Mouse (Mus musculus): ENCODE measurements around the gene Ttll6.

Gene Ttll6

DNA sequence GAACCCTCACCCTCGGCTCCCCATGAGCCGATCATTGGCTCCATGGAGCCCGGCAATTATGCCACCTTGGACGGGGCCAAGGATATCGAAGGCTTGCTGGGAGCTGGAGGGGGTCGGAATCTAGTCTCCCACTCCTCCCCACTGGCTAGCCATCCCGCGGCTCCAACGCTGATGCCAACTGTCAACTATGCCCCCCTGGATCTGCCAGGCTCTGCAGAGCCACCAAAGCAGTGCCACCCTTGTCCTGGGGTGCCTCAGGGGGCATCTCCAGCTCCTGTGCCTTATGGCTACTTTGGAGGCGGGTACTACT, 60.8 kb downstream of the Ttll6 start:
- DNase-seq (ENCODE audit: inconsistent age in 2 of 2, low spot score in 1 of 2): no peak

DNA sequence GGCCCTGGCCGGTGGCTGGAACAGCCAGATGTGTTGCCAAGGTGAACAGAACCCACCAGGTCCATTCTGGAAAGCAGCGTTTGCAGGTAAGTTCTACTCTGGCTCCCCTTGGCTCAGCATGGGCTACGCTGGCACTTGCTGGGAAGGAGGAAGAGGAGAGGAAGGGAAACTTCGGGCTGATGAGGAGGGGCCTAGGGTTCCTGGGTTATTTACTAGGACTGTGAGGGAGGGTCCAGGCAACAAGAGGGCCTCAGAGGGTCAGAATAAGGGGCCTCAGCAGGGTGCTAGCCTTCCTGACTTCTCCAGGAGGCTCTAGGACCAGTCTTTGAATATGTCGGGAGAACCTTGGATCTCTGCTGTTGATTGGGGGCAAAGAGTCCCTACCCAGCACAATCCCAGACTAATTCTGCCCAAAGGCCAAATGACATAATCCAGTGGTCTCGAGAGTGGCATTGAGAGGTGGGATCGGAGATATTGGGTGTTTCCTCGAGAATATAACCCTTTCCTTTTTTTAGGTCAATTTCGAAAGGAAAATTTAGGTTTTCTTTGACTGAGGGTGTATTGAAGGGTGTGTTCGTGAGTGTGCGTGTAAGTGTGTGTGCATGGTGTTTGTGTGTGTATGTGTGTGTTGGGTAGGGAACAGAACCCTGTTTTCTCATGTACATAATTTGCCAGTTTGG, 61.5 kb downstream of the Ttll6 start:
- DNase-seq (ENCODE audit: inconsistent age in 2 of 2, low spot score in 1 of 2): no peak

DNA sequence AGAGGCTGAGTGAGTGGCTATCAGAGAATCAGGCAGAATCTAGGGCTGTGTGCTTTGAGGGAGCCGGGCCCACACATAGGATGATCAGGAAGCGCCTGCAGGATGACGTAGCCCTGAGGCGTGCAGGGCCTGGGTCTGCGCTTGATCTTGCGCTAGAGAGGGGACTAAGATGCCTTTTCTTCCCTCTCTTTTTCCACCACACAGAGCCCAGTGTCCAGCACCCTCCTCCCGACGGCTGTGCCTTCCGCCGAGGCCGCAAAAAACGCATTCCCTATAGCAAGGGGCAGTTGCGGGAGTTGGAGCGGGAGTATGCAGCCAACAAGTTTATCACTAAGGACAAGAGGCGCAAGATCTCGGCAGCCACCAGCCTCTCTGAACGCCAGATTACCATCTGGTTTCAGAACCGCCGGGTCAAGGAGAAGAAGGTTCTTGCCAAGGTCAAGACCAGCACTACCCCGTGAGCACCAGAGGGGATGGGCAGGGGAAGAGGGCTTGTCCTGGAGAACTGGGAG, 62.2 kb downstream of the Ttll6 start:
- no peak for DNase-seq (ENCODE audit: inconsistent age in 2 of 2, low spot score in 1 of 2)

DNA sequence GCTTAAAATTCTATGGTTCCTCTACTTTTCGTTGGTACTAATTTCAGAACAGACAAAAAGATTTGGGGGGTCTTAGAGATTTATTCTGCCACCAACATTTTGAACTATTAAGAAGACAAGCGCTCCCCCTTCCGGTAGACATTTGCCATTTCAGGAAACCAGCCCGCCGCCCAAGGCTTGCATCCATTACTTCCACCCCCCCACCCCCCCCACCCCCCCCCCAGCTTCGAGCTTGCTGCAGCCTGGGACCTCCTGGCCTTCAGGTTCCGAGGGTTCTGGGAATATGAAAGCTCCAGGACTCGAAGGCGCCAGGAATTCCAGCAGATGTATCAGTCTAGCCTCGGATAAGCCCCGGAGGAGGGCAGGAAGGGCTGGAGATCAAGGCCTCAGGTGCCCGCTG, 65.1 kb downstream of the Ttll6 start:
- DNase-seq (ENCODE audit: inconsistent age in 2 of 2, low spot score in 1 of 2): peak in 1 of 2 experiments; percentile 72

DNA sequence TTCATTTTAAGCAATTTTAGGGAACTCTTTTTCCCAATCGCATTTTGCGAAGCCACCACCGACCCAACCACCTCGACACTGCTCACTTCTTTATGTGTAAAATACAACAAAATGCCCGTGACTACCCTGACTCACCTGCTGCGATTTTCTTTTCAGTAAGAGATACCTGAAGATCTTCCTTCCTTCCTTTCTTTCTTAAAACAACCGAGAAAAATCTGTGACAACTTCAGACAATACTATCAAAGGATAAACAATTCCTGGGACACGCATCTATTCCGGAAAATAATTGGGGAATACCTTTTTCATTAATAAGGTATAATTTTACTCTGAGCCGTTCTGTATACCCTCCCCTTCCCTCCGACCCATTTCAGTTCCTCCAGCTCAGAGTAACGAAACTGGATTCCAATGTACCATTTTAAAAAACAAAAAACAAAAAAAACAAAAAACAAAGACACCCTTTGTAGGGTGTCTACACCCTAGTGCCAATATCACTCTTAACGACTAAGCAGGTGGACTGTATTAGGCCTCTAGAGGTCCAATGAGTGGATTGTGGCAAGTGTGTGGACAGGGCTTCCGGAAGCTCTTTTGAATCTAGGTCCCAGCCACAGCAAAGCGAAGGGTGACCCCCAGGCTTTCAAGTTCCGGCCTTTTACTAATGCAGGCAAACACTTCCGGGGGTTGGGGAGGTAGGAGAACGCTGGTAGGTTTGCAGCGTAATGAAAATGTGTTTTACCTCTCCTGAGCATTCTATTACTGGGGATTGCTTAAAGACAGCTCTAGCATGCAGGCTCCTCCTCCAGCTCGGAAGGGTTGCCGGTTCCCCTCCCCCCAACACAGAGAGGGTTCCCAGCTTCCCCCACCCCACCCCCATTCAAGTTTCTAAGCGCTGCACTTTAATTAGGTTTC, 65.8 kb downstream of the Ttll6 start:
- no peak for DNase-seq (ENCODE audit: inconsistent age in 2 of 2, low spot score in 1 of 2)

DNA sequence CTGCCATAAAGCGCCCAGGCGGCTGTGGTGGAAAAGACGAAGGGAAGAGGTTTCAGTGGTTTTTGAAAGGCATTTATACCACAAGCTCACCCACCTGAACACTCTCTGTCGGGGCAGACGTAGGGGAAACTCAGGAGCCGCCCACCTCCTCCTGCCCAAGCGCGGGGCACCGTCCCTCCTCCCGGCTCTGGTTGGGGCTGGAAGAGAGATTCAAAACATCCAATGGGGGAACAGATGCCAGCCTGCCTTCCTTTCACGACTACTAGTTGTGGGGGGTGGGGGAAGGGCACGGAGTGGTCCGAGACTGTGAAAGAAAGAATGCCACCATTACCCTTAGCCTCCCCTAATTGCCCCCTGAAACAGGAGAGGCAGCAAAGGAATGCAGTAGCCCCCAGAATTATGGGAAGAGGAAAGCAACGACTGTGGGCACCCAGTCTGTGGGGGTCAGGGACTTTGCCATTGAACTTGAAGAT, 66.6 kb downstream of the Ttll6 start:
- no peak for DNase-seq (ENCODE audit: inconsistent age in 2 of 2, low spot score in 1 of 2)

DNA sequence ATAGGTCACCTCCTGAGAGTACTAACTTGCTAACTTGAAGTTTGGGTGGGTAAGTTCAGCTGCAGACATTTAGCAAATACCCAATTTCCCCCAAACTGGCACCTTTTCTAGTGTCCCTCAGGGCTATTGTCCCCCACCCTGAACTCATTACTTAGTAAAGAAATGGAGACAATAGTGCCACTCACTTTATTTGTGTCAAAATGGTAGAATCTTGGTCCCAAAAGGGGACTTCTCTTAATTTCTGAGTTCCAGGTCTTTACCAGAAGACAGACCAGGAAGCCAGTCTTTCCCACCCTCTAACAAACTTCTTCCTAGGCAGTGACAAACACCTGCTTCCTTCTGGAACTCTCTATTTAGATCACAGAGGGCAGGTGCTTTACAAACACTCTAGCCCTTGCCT, 68.2 kb downstream of the Ttll6 start:
- DNase-seq (ENCODE audit: inconsistent age in 2 of 2, low spot score in 1 of 2): no peak

DNA sequence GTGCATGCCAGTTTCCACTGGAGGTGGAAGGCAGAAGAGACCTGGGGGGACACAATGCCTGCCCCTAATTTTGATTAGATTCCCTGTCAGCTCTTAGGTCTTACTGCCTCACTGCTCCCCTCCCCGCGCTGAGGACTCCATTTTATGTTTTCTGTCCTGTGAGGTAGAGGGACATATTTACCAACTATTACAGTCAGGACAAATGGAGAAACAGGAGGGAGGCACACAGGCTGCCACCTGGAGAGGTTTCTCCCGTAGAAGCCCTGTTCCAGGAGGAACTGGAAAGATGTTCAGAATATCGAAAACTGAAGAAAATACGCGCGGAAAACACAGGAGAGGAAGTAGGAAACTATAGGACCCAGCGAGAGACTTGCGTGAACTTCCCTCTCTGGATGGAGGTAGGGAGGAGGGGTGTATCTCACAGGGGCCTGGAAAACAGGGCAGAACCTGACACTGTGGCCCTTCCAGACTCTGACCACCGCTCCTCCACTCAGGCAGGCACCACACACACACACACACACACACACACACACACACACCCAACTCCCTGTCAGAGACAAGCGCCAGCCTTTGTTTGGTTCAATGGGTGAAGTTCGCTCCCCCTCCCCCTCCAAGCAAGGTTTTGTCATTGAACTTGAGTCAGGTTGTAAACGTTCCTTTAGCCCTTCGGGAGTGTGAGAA, 69.0 kb downstream of the Ttll6 start:
- DNase-seq (ENCODE audit: inconsistent age in 2 of 2, low spot score in 1 of 2): peak in 1 of 2 experiments; percentile 34

DNA sequence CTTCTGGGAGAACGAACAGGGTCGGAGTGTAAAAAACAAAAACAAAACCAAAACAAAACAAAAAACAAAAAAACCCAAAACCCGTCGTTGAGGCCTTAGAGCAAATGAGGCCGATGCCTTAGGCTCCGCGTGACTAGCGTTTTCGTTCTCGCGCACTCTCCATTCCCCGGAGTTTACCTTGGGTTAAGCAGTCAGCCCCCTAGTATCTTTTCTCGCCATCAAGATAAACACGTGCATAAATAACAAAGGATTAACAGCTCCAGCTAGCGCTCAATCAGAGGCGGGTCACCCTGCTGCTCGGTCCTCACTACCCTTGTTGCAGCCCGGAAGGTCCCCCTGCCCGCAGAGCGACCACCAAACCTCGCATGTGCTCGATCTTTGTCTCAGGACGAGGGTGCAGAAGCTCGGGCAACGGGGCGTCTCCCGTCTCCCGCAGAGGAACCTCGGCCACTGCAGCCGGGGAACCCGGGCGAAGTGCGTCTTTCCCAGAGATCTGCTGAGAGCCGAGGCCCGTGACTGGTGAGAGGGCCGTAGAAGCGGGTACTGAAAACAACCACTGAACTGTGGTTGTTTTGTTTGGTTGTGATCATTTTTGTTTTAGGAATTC, 69.7 kb downstream of the Ttll6 start:
- peak in 1 of 2 experiments; percentile 55 for DNase-seq (ENCODE audit: inconsistent age in 2 of 2, low spot score in 1 of 2)

DNA sequence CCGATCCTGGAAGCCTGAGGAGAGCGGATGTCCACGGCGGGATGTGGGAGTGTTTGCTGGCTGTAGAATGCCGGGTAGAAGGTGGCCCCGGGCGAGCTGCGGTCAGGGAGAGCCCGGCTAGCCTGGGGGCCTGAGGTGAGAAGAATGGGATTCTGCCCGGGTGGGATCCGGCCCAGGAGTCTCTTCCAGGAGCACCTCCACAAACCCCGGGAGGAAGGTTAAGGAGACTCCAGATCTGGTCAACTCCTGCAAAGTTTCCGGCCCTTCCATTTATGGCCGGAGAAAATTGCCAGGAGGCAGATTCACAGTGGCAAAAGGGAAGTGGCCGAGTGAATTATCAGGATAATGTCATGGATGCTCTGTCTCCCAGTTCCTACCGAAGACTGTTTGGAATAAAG, 70.2 kb downstream of the Ttll6 start:
- DNase-seq (ENCODE audit: inconsistent age in 2 of 2, low spot score in 1 of 2): no peak

DNA sequence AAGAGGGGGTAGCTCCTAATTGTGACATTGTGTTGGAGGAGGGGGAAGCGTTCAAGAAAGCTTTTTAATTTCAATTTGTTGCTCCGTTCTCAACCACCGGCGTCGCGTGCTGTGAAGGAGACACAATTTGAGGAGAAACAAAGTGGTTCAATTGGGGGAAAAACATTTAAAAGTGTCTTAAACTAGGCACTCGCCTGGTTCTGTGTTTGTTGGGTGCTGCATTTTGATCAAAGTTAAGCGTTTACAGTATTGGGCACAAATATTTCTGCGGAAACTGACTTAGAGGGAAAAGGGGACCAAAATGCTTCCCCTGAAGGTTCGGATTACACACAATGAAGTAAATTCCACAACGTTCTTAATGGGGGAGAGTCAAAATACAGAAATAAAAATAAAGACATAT, 70.8 kb downstream of the Ttll6 start:
- DNase-seq (ENCODE audit: inconsistent age in 2 of 2, low spot score in 1 of 2): peak in 1 of 2 experiments; percentile 25

DNA sequence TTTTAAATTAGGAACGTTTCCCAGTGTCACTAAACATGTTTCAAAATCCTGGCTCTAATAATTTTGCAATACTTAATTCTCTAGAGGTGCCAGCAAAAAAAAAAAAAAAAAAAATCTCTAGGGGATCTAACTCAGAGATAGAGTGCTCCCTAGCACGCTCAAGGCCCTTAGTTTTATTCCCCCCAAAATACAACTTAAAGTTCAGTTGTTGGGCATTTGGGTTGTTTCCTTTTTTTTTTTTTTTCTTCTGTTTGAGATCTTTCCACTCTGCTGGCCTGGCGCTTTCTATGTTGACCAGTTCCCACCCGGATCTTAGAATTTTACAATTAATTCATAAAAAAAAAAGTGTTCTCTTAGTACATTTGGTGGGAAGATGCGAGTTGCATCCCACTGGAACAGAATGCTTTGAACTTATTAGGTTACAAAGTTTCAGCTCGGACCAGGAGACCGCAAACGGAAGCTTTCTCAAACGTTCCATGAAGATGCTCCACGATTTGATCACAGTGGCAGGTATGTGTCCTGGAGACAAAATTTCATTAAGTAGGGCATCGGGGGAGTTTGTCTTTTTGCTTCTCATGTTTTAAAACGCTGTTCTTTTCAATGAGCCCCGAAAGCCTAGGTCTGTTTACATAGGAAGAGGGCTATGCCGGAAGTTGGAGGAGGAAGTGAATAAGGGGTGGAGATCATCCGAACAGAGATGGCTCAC, 72.0 kb downstream of the Ttll6 start:
- DNase-seq (ENCODE audit: inconsistent age in 2 of 2, low spot score in 1 of 2): no peak

All from adrenal gland, adult (tissue).